Mouse (Mus musculus): Measurements from ENCODE around the gene Pex16.
A peak's percentile ranks its signal among the peaks of the same experiment; 100 is the strongest.

Pex16 gene

GRCm38 (mm10) chr2:92423702-92424461, 49.4 kb downstream of the Pex16 start:
- DNase-seq: peak; percentile 29 to 36

GRCm38 (mm10) chr2:92424462-92425308, 50.2 kb downstream of the Pex16 start:
- no peak for DNase-seq

- no peak for DNase-seq
These were observed 50.9 kb downstream of the Pex16 start for GRCm38 (mm10) chr2:92425366-92425765.

- DNase-seq: no peak
These were observed 52.0 kb downstream of the Pex16 start for GRCm38 (mm10) chr2:92426426-92426825.

- no peak for DNase-seq
These were observed 53.4 kb downstream of the Pex16 start for GRCm38 (mm10) chr2:92427882-92428281.

GRCm38 (mm10) chr2:92430089-92430488, 55.6 kb downstream of the Pex16 start:
- no peak for DNase-seq

Data from thymus, adult 18-20 months (tissue).